Mouse (Mus musculus) forebrain, embryonic 16.5 days (tissue): ENCODE results near the gene Lenep. TPM values are rescaled to one million over a fixed set of nuclear protein-coding genes. Genes with fewer than 3 reads are reported as not detected.
A peak's percentile ranks its signal among the peaks of the same experiment; 100 is the strongest.

Experiments used
- ATAC-seq: fragments of 200-750 bp; cut with Nextera tagmentation; 2 replicates; pipeline ENCODE4 v1.8.0; 2017; ENCODE audit warnings: mild to moderate bottlenecking, moderate library complexity
- H3K27ac ChIP-seq: fragments of 300-500 bp; sonication (generic); 2 replicates; pipeline ENCODE4 v1.5.1; 2014; ENCODE audit warnings: low read length, control low read depth
- H3K27me3 ChIP-seq: fragments of 300-500 bp; sonication (generic); replicated peaks from 2 replicates; pipeline ENCODE4 v1.6.1; 2014; ENCODE audit warnings: low read length; ENCODE audit not compliant: control insufficient read depth, insufficient read depth
- H3K36me3 ChIP-seq: fragments of 300-500 bp; sonication (generic); 2 replicates; pipeline ENCODE4 v1.6.1; 2014; ENCODE audit not compliant: control insufficient read depth, insufficient read depth
- H3K4me1 ChIP-seq: fragments of 300-500 bp; sonication (generic); replicated peaks from 2 replicates; pipeline ENCODE4 v1.6.1; 2014; ENCODE audit warnings: low read length; ENCODE audit not compliant: control insufficient read depth, insufficient read depth
- H3K4me2 ChIP-seq: fragments of 300-500 bp; sonication (generic); 2 replicates; pipeline ENCODE4 v1.6.1; 2014; ENCODE audit warnings: mild to moderate bottlenecking, low read length, control low read depth
- H3K4me3 ChIP-seq: fragments of 300-500 bp; sonication (generic); replicated peaks from 2 replicates; pipeline ENCODE4 v1.5.1; 2014; ENCODE audit warnings: mild to moderate bottlenecking, low read length, control low read depth
- H3K9ac ChIP-seq: fragments of 300-500 bp; sonication (generic); replicated peaks from 2 replicates; pipeline ENCODE4 v1.6.1; 2014; ENCODE audit warnings: low read depth, low read length, control low read depth
- H3K9me3 ChIP-seq: fragments of 300-500 bp; sonication (generic); 2 replicates; pipeline ENCODE4 v1.6.1; 2016; ENCODE audit warnings: low read length; ENCODE audit not compliant: control insufficient read depth
- WGBS: fragments of 180-500 bp; shearing (Covaris S2); extraction: QIAGEN DNeasy Blood & Tissue Kit; methylation state at CpG from one replicate; pipeline ENCODE4 v1.1.7; 2014; 5-methylcytosine and 5-hydroxymethylcytosine counted together
- polyA plus RNA-seq: library from polyadenylated mRNA; unstranded; fragments of >200 nt; fragmentation: Nextera tagmentation; extraction: Ambion mirVana; gene quantifications from 2 replicates; pipeline ENCODE4 v1.2.1, GENCODE M21; 2015

Lenep gene
- polyA plus RNA-seq, 1 experiment from 2014 or later: 0.77 TPM

DNA sequence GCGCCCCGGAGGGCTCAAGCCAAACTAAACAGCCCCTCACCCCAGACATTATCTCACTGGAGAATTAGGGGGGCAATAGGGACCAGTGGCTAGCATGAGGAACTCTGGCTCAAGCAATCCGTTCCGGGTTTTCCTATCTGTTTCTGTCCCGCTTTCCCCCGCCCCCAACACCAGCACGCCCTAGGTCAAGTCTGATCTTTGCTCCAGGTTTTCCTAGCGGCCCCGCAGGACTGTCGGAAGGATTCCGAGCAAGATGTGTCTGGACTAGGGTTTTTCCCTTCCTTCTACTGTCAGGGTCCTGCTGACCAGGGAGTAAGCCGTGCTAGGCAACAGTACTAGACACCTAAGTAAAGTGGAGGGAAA is 7.7 kb downstream of the Lenep start:
- WGBS: 3% methylated on average over 12 of the region's 12 CpGs
- Histone ChIP-seq H3K27ac (no peak overlapping the region), H3K9me3 (no peaks in the 10 kb centered on the region), H3K9ac (0 out of 2 replicates have a peak overlapping the region, but pooled peaks have one; percentile 41), H3K27me3 (peaks cover 13% of the 10 kb centered on the region), H3K4me2 (peak overlapping the region; percentile 71), H3K4me3 (peak overlapping the region; percentile 40), H3K4me1 (peaks cover 55% of the 10 kb centered on the region), H3K36me3 (peaks cover under 1% of the 10 kb centered on the region; the same call in 1 of the 2 replicates)
- no peak for ATAC-seq

GRCm38 (mm10) chr3:89394006-89394893 is 8.3 kb downstream of the Lenep start, which contains the start of gene Zbtb7b:
Gene Zbtb7b, minus strand, starts transcription at chr3:89394776.
- H3K36me3 ChIP-seq: no peaks in the 10 kb centered on the region
- peaks cover 13% of the 10 kb centered on the region for H3K27me3 ChIP-seq
- peak; percentile 54 for ATAC-seq
- H3K9ac ChIP-seq: peak within 1 kb of the TSS; percentile 47
- under 1% methylated on average over 38 of the region's 42 CpGs for WGBS
- H3K4me3 ChIP-seq: peak within 1 kb of the TSS; percentile 40
- H3K4me1 ChIP-seq: peaks cover 55% of the 10 kb centered on the region
- H3K4me2 ChIP-seq: peak within 1 kb of the TSS; percentile 71
- no peaks in the 10 kb centered on the region for H3K9me3 ChIP-seq
- peak within 1 kb of the TSS; percentile 29 for H3K27ac ChIP-seq

- Histone ChIP-seq H3K4me3 (peak overlapping the region; percentile 40), H3K9ac (peak overlapping the region; percentile 47), H3K9me3 (no peaks in the 10 kb centered on the region), H3K4me2 (peak overlapping the region; percentile 71), H3K27me3 (peaks cover 13% of the 10 kb centered on the region), H3K27ac (peak overlapping the region; percentile 29), H3K4me1 (peaks cover 55% of the 10 kb centered on the region), H3K36me3 (no peaks in the 10 kb centered on the region)
- peak; percentile 93 for ATAC-seq
- WGBS: 0% methylated on average over 15 of the region's 15 CpGs
Measured at GRCm38 (mm10) chr3:89393605-89394004, 9.0 kb downstream of the Lenep start.

GRCm38 (mm10) chr3:89392871-89393311 is 9.7 kb downstream of the Lenep start:
- under 1% methylated on average over 16 of the region's 24 CpGs for WGBS
- H3K4me2 ChIP-seq: peak overlapping the region; percentile 71
- no peak for ATAC-seq
- peak overlapping the region; percentile 40 for H3K4me3 ChIP-seq
- H3K27ac ChIP-seq: no peak overlapping the region
- no peaks in the 10 kb centered on the region for H3K9me3 ChIP-seq
- peaks cover 61% of the 10 kb centered on the region for H3K4me1 ChIP-seq
- H3K36me3 ChIP-seq: no peaks in the 10 kb centered on the region
- H3K9ac ChIP-seq: peak overlapping the region; percentile 44; the same call in 1 of the 2 replicates
- H3K27me3 ChIP-seq: peaks cover 13% of the 10 kb centered on the region

- Histone ChIP-seq H3K27ac (no peak overlapping the region), H3K4me3 (peak overlapping the region; percentile 40), H3K36me3 (no peaks in the 10 kb centered on the region), H3K4me1 (peaks cover 61% of the 10 kb centered on the region), H3K9me3 (no peaks in the 10 kb centered on the region), H3K27me3 (peaks cover 13% of the 10 kb centered on the region), H3K4me2 (peak overlapping the region; percentile 71), H3K9ac (peak overlapping the region; percentile 42)
- 0% methylated on average over 55 of the region's 56 CpGs for WGBS
- ATAC-seq: no peak
Measured at GRCm38 (mm10) chr3:89391663-89392511, 10.7 kb downstream of the Lenep start.

GRCm38 (mm10) chr3:89390699-89391662 is 11.6 kb downstream of the Lenep start:
- Histone ChIP-seq H3K27ac (no peak overlapping the region), H3K9me3 (no peaks in the 10 kb centered on the region), H3K27me3 (peaks cover 13% of the 10 kb centered on the region), H3K4me3 (peak overlapping the region; percentile 40), H3K4me1 (peaks cover 57% of the 10 kb centered on the region), H3K4me2 (peak overlapping the region; percentile 71), H3K9ac (peak overlapping the region; percentile 42), H3K36me3 (no peaks in the 10 kb centered on the region)
- no peak for ATAC-seq
- 6% methylated on average over 19 of the region's 19 CpGs for WGBS

DNA sequence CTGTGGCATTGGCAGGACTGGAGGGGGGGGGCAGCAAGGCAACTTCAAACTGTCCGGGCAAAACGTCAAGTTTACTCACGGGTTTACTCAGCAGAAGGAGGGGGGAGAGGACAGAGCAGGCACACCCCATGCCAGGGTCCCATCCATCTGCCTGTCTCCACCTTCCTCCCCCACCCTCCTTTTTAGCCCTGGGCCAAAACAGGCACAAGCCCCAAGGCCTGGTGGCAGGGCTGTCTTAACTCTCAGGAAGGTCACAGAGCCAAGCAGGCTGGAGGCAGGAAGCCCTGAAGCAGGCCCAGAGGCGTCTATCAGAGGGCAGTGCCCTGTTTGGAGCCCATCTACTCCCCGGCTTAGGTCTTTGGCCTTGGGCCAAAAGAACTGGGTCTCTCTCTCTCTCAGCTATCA is 12.5 kb downstream of the Lenep start:
- H3K4me2 ChIP-seq: no peak overlapping the region
- no peak for ATAC-seq
- H3K9me3 ChIP-seq: no peaks in the 10 kb centered on the region
- H3K4me3 ChIP-seq: no peak overlapping the region
- H3K4me1 ChIP-seq: peaks cover 52% of the 10 kb centered on the region
- 49% methylated on average over 5 of the region's 5 CpGs for WGBS
- no peak overlapping the region for H3K27ac ChIP-seq
- H3K27me3 ChIP-seq: peaks cover 7% of the 10 kb centered on the region; the same call in 1 of the 2 replicates
- H3K9ac ChIP-seq: no peak overlapping the region
- H3K36me3 ChIP-seq: no peaks in the 10 kb centered on the region

- 68% methylated on average over 6 of the region's 6 CpGs for WGBS
- Histone ChIP-seq H3K4me3 (no peak overlapping the region), H3K9ac (no peak overlapping the region), H3K4me2 (no peak overlapping the region), H3K27ac (no peak overlapping the region), H3K4me1 (peaks cover 42% of the 10 kb centered on the region), H3K9me3 (no peaks in the 10 kb centered on the region), H3K36me3 (no peaks in the 10 kb centered on the region), H3K27me3 (no peaks in the 10 kb centered on the region)
- ATAC-seq: peak; percentile 47
Measured at GRCm38 (mm10) chr3:89388901-89389740, 13.5 kb downstream of the Lenep start.
